Mouse (Mus musculus) midbrain, embryonic 13.5 days (tissue): Measurements from ENCODE around the gene Gbf1. TPM values are rescaled to one million over a fixed set of nuclear protein-coding genes. Genes with fewer than 3 reads are reported as not detected.

Experiments
- ATAC-seq: fragments of 200-750 bp; cut with Nextera tagmentation; 2 replicates; pipeline ENCODE4 v1.8.0; 2017; ENCODE audit warnings: mild to moderate bottlenecking, moderate TSS enrichment, moderate library complexity
- H3K27ac ChIP-seq: fragments of 300-500 bp; sonication (generic); 2 replicates; pipeline ENCODE4 v1.5.1; 2015; ENCODE audit warnings: inconsistent platforms, mild to moderate bottlenecking, moderate library complexity
- H3K27me3 ChIP-seq: fragments of 300-500 bp; sonication (generic); 2 replicates; pipeline ENCODE4 v1.6.1; 2015; ENCODE audit warnings: mild to moderate bottlenecking, inconsistent platforms
- H3K36me3 ChIP-seq: fragments of 300-500 bp; sonication (generic); 2 replicates; pipeline ENCODE4 v1.6.1; 2015; ENCODE audit warnings: mild to moderate bottlenecking, inconsistent platforms
- H3K4me1 ChIP-seq: fragments of 300-500 bp; sonication (generic); replicated peaks from 2 replicates; pipeline ENCODE4 v1.6.1; 2015; ENCODE audit warnings: inconsistent platforms
- H3K4me2 ChIP-seq: fragments of 300-500 bp; sonication (generic); replicated peaks from 2 replicates; pipeline ENCODE4 v1.6.1; 2015; ENCODE audit warnings: moderate library complexity, mild to moderate bottlenecking, inconsistent platforms
- H3K4me3 ChIP-seq: fragments of 300-500 bp; sonication (generic); replicated peaks from 2 replicates; pipeline ENCODE4 v1.5.1; 2015; ENCODE audit warnings: mild to moderate bottlenecking, inconsistent platforms
- H3K9ac ChIP-seq: fragments of 300-500 bp; sonication (generic); replicated peaks from 2 replicates; pipeline ENCODE4 v1.6.1; 2015; ENCODE audit warnings: mild to moderate bottlenecking, inconsistent platforms
- H3K9me3 ChIP-seq: fragments of 300-500 bp; sonication (generic); 2 replicates; pipeline ENCODE4 v1.6.1; 2016; ENCODE audit warnings: mild to moderate bottlenecking, inconsistent platforms
- WGBS: fragments of 180-500 bp; shearing (Covaris S2); methylation state at CpG from one replicate; pipeline ENCODE4 v1.1.7; 2015; 5-methylcytosine and 5-hydroxymethylcytosine counted together
- polyA plus RNA-seq: library from polyadenylated mRNA; unstranded; fragments of >200 nt; fragmentation: Nextera tagmentation; extraction: Ambion mirVana; gene quantifications from 2 replicates; pipeline ENCODE4 v1.2.1, GENCODE M21; 2015

Gbf1 gene
- polyA plus RNA-seq, 1 experiment from 2014 or later, result 70.5 TPM

GRCm38 (mm10) chr19:46131283-46131682 is 21.0 kb upstream of the Gbf1 start:
- H3K9ac ChIP-seq, result no peak overlapping the region
- WGBS, result 10% methylated on average over 6 of the region's 8 CpGs
- peaks cover 17% of the 10 kb centered on the region for H3K4me1 ChIP-seq
- H3K9me3 ChIP-seq, result no peaks in the 10 kb centered on the region
- ATAC-seq, result no peak
- peak overlapping the region; percentile 41; the same call in 1 of the 2 replicates for H3K4me2 ChIP-seq
- H3K4me3 ChIP-seq, result peak overlapping the region; percentile 17; the same call in 1 of the 2 replicates
- peaks cover 66% of the 10 kb centered on the region for H3K27me3 ChIP-seq
- no peaks in the 10 kb centered on the region for H3K36me3 ChIP-seq
- no peak overlapping the region for H3K27ac ChIP-seq

GRCm38 (mm10) chr19:46131694-46132525 is 20.4 kb upstream of the Gbf1 start, which contains the start of gene Elovl3:
TSS of gene Elovl3 (plus strand) at chr19:46131897.
- Histone ChIP-seq H3K4me2 (peak within 1 kb of the TSS; percentile 41), H3K27me3 (peaks cover 72% of the 10 kb centered on the region), H3K9me3 (no peaks in the 10 kb centered on the region), H3K9ac (no peak within 1 kb of the TSS), H3K4me1 (peaks cover 23% of the 10 kb centered on the region), H3K27ac (no peak within 1 kb of the TSS), H3K36me3 (no peaks in the 10 kb centered on the region), H3K4me3 (peak within 1 kb of the TSS; percentile 17)
- 2% methylated on average over 31 of the region's 31 CpGs for WGBS
- no peak for ATAC-seq

GRCm38 (mm10) chr19:46132577-46132976 is 19.7 kb upstream of the Gbf1 start:
- WGBS, result 31% methylated on average over 6 of the region's 6 CpGs
- H3K9ac ChIP-seq, result no peak overlapping the region
- peaks cover 27% of the 10 kb centered on the region for H3K4me1 ChIP-seq
- no peaks in the 10 kb centered on the region for H3K9me3 ChIP-seq
- H3K4me3 ChIP-seq, result no peak overlapping the region
- H3K36me3 ChIP-seq, result no peaks in the 10 kb centered on the region
- H3K27me3 ChIP-seq, result peaks cover 79% of the 10 kb centered on the region
- ATAC-seq, result no peak
- no peak overlapping the region for H3K4me2 ChIP-seq
- no peak overlapping the region for H3K27ac ChIP-seq

- Histone ChIP-seq H3K9me3 (no peaks in the 10 kb centered on the region), H3K4me2 (peak overlapping the region; percentile 94), H3K27me3 (peaks cover 94% of the 10 kb centered on the region), H3K4me3 (peak overlapping the region; percentile 56), H3K9ac (peak overlapping the region; percentile 69), H3K36me3 (no peaks in the 10 kb centered on the region), H3K27ac (no peak overlapping the region; the same call in 1 of the 2 replicates), H3K4me1 (peaks cover 27% of the 10 kb centered on the region)
- 2% methylated on average over 12 of the region's 12 CpGs for WGBS
- ATAC-seq, result peak; percentile 73
Observed at GRCm38 (mm10) chr19:46135297-46135696, 17.0 kb upstream of the Gbf1 start.

- peaks cover 94% of the 10 kb centered on the region for H3K27me3 ChIP-seq
- peak overlapping the region; percentile 56 for H3K4me3 ChIP-seq
- H3K9me3 ChIP-seq, result no peaks in the 10 kb centered on the region
- peak; percentile 59 for ATAC-seq
- H3K4me2 ChIP-seq, result peak overlapping the region; percentile 94
- no peaks in the 10 kb centered on the region for H3K36me3 ChIP-seq
- under 1% methylated on average over 78 of the region's 79 CpGs for WGBS
- H3K9ac ChIP-seq, result peak overlapping the region; percentile 69
- H3K4me1 ChIP-seq, result peaks cover 33% of the 10 kb centered on the region
- H3K27ac ChIP-seq, result no peak overlapping the region; the same call in 1 of the 2 replicates
Observed at GRCm38 (mm10) chr19:46135789-46136638, 16.3 kb upstream of the Gbf1 start.

GRCm38 (mm10) chr19:46136639-46137580 is 15.4 kb upstream of the Gbf1 start:
- no peaks in the 10 kb centered on the region for H3K9me3 ChIP-seq
- H3K27me3 ChIP-seq, result peaks cover 94% of the 10 kb centered on the region
- peak overlapping the region; percentile 69 for H3K9ac ChIP-seq
- peaks cover 36% of the 10 kb centered on the region for H3K4me1 ChIP-seq
- peak overlapping the region; percentile 56 for H3K4me3 ChIP-seq
- peak; percentile 12; the same call in 1 of the 2 replicates for ATAC-seq
- no peak overlapping the region for H3K27ac ChIP-seq
- H3K36me3 ChIP-seq, result no peaks in the 10 kb centered on the region
- WGBS, result 3% methylated on average over 49 of the region's 49 CpGs
- H3K4me2 ChIP-seq, result peak overlapping the region; percentile 94

GRCm38 (mm10) chr19:46140324-46140723 is 12.0 kb upstream of the Gbf1 start:
- Histone ChIP-seq H3K4me2 (no peak overlapping the region), H3K4me1 (peaks cover 33% of the 10 kb centered on the region), H3K4me3 (no peak overlapping the region), H3K27me3 (peaks cover 94% of the 10 kb centered on the region), H3K9ac (no peak overlapping the region), H3K9me3 (no peaks in the 10 kb centered on the region), H3K27ac (no peak overlapping the region), H3K36me3 (no peaks in the 10 kb centered on the region)
- WGBS, result 61% methylated on average over 2 of the region's 2 CpGs
- no peak for ATAC-seq

GRCm38 (mm10) chr19:46141091-46141490 is 11.2 kb upstream of the Gbf1 start:
- 12% methylated on average over 6 of the region's 6 CpGs for WGBS
- no peaks in the 10 kb centered on the region for H3K36me3 ChIP-seq
- no peak overlapping the region for H3K9ac ChIP-seq
- no peaks in the 10 kb centered on the region for H3K9me3 ChIP-seq
- H3K27ac ChIP-seq, result no peak overlapping the region
- H3K4me2 ChIP-seq, result no peak overlapping the region
- ATAC-seq, result peak; percentile 35; the same call in 1 of the 2 replicates
- H3K4me3 ChIP-seq, result no peak overlapping the region
- H3K27me3 ChIP-seq, result peaks cover 95% of the 10 kb centered on the region
- H3K4me1 ChIP-seq, result peaks cover 25% of the 10 kb centered on the region

- Histone ChIP-seq H3K9me3 (no peaks in the 10 kb centered on the region), H3K27ac (no peak within 1 kb of the TSS), H3K9ac (peak within 1 kb of the TSS; percentile 56; the same call in 1 of the 2 replicates), H3K4me3 (peak within 1 kb of the TSS; percentile 51), H3K4me1 (peaks cover 21% of the 10 kb centered on the region), H3K27me3 (peaks cover 83% of the 10 kb centered on the region), H3K36me3 (no peaks in the 10 kb centered on the region), H3K4me2 (peak within 1 kb of the TSS; percentile 86)
- 0 out of 2 replicates have a peak, but pooled peaks have one; percentile 0 for ATAC-seq
- WGBS, result under 1% methylated on average over 47 of the region's 47 CpGs
Observed at GRCm38 (mm10) chr19:46147511-46148371, 4.6 kb upstream of the Gbf1 start, which contains the start of gene Pitx3. TSS of gene Pitx3 (minus strand) at chr19:46148326.

- peaks cover 26% of the 10 kb centered on the region for H3K4me1 ChIP-seq
- H3K4me2 ChIP-seq, result peak overlapping the region; percentile 86
- H3K9ac ChIP-seq, result peak overlapping the region; percentile 56; the same call in 1 of the 2 replicates
- 0% methylated on average over 27 of the region's 27 CpGs for WGBS
- no peaks in the 10 kb centered on the region for H3K9me3 ChIP-seq
- peak overlapping the region; percentile 51 for H3K4me3 ChIP-seq
- peaks cover 78% of the 10 kb centered on the region for H3K27me3 ChIP-seq
- H3K36me3 ChIP-seq, result no peaks in the 10 kb centered on the region
- 0 out of 2 replicates have a peak, but pooled peaks have one; percentile 18 for ATAC-seq
- H3K27ac ChIP-seq, result no peak overlapping the region
Observed at GRCm38 (mm10) chr19:46148372-46148760, 3.9 kb upstream of the Gbf1 start.
